13 mouse cellular contexts compared by ENCODE assay signal in genomic region chr14:33746181-33746580, GRCm38 (mm10).
DNase-seq lines count a peak whose midpoint lies in the region; ATAC-seq and TF ChIP-seq lines count a peak whose summit lies in the region.
"Had no signal": no experiment of that assay in that cellular context is flagged by ENCODE, and none has a peak within 500 bp of the region (broad histone marks: within the 10 kb centered on the region; RNA-seq: fewer than 3 reads in every experiment).

No protein-coding gene starts in this region.

- H3K4me1 ChIP-seq in kidney, adult 2 months (ENCODE audit: control insufficient read depth, insufficient read depth, low read length) = no peaks in the 10 kb centered on the region
- H3K4me1 ChIP-seq in lung, adult 2 months (ENCODE audit: control insufficient read depth, insufficient read depth, low read length) = no peaks in the 10 kb centered on the region
- H3K4me1 ChIP-seq: embryonic facial prominence, embryonic 12.5 days had no signal

- no peak overlapping the region for H3K27ac ChIP-seq in kidney, adult 2 months (ENCODE audit: insufficient read depth, low read depth, low read length)
- H3K27ac ChIP-seq: embryonic facial prominence, embryonic 12.5 days had no signal

- no peak for TF ChIP-seq POLR2A in kidney, adult 2 months (IDR thresholded peaks at IDR 0.05; ENCODE audit: low read depth, low read length)
- TF ChIP-seq POLR2A in lung, adult 2 months (IDR thresholded peaks at IDR 0.05; ENCODE audit: borderline replicate concordance, extremely low read depth, low read depth, low read length) = no peak

- H3K27me3 ChIP-seq in kidney, adult 2 months (replicated peaks; ENCODE audit: control insufficient read depth, insufficient read depth, low read length) = no peaks in the 10 kb centered on the region
- H3K27me3 ChIP-seq: embryonic facial prominence, embryonic 12.5 days had no signal

- H3K4me3 ChIP-seq in kidney, adult 2 months (ENCODE audit: insufficient read depth, low read depth, low read length) = no peak overlapping the region
- H3K4me3 ChIP-seq in lung, adult 2 months (replicated peaks; ENCODE audit: extremely low read depth, low read depth, low read length) = no peak overlapping the region
- H3K4me3 ChIP-seq: embryonic facial prominence, embryonic 12.5 days had no signal

- H3K36me3 ChIP-seq in kidney, adult 2 months (ENCODE audit: control insufficient read depth, insufficient read depth, low read length) = no peaks in the 10 kb centered on the region
- H3K36me3 ChIP-seq: embryonic facial prominence, embryonic 12.5 days had no signal

- no peak for DNase-seq in cerebellum, postnatal 4 days (ENCODE audit: low spot score in 2 of 2)
- DNase-seq in kidney, adult 2 months = peak; percentile 17
- DNase-seq in kidney, adult 8-10 months = no peak
- DNase-seq in adrenal gland, postnatal 36 days = peak; percentile 27 to 40
- DNase-seq in cerebellum, postnatal 14 days = peak; percentile 77 to 87
- DNase-seq in lung, adult 18-20 months = no peak
- DNase-seq in lung, adult 2 months = no peak
- DNase-seq: kidney, postnatal 4 days; midbrain, embryonic 14.5 days; thymus, adult 18-20 months had no signal

- no peak for TF ChIP-seq CTCF in kidney, adult 2 months (conservative IDR thresholded peaks at IDR 0.05; ENCODE audit: insufficient read depth, insufficient read length, low read depth, low read length)
- TF ChIP-seq CTCF in lung, adult 2 months (IDR thresholded peaks at IDR 0.05; ENCODE audit: insufficient read depth, low read length) = no peak

- 87% methylated on average over 4 of the region's 4 CpGs for WGBS in kidney, adult 2 months
- 72% methylated on average over 4 of the region's 4 CpGs for WGBS in lung, adult 2 months

- peak; percentile 9; the same call in 1 of the 2 replicates for ATAC-seq in cerebellum, adult (ENCODE audit: insufficient number of reproducible peaks, low FRiP score, low TSS enrichment)
- ATAC-seq: inflammation-experienced regulatory T-cells, adult 6 months had no signal

Comparison
In these comparisons a context has a peak if more than half of its experiments do, and no peak if none do; other contexts are left out.
1. DNase-seq: peak in kidney, adult 2 months (single experiment), adrenal gland, postnatal 36 days (2 of 2) and cerebellum, postnatal 14 days (2 of 2); none in cerebellum, postnatal 4 days (0 of 2), kidney, adult 8-10 months (0 of 2), lung, adult 18-20 months (0 of 2) and lung, adult 2 months (single experiment).